Mouse (Mus musculus): ENCODE data around the gene Slc38a11. TPM values are rescaled to one million over a fixed set of nuclear protein-coding genes. Genes with fewer than 3 reads are reported as not detected.

Slc38a11 gene
- total RNA-seq (2021) (1 to 10 TPM; 1.3 to 1.4 TPM), polyA plus RNA-seq (2012; rRNA removed) (1.3 and 2.7 TPM in 2 replicates)
- long read RNA-seq, partial matches to known transcripts: 0 of 1 reads
- long read RNA-seq, other reads (novel, unspliced or antisense): 1 of 1 reads

- Histone ChIP-seq H3K36me3 (ENCODE audit: control insufficient read depth, insufficient read depth, low read length) (no peaks in the 10 kb centered on the region), H3K79me2 (replicated peaks; ENCODE audit: control insufficient read depth, insufficient read depth, low read length) (no peaks in the 10 kb centered on the region), H3K4me3 (no peak within 1 kb of the TSS), H3K4me1 (ENCODE audit: control insufficient read depth, insufficient read depth, low read length) (no peaks in the 10 kb centered on the region), H3K27me3 (ENCODE audit: control insufficient read depth, insufficient read depth, low read length) (no peaks in the 10 kb centered on the region), H3K27ac (no peak within 1 kb of the TSS), H3K9ac (ENCODE audit: low read depth, low read length) (0 out of 2 replicates have a peak within 1 kb of the TSS, but pooled peaks have one; percentile 2)
- no peak for TF ChIP-seq EP300 (IDR thresholded peaks at IDR 0.05; ENCODE audit: insufficient read depth, low read depth, low read length)
- TF ChIP-seq POLR2A (IDR thresholded peaks at IDR 0.05; ENCODE audit: insufficient read depth, low read depth, low read length): no peak
- no peak for TF ChIP-seq CTCF (IDR thresholded peaks at IDR 0.05)
- intact Hi-C loops (cut with DNase I): no loop called here
- DNase-seq: no peak
- WGBS: 10% methylated on average over 18 of the region's 18 CpGs
These were observed at the start of gene Slc38a11 for GRCm38 (mm10) chr2:65363828-65364497. Gene Slc38a11, minus strand, starts transcription at chr2:65364034.

DNA sequence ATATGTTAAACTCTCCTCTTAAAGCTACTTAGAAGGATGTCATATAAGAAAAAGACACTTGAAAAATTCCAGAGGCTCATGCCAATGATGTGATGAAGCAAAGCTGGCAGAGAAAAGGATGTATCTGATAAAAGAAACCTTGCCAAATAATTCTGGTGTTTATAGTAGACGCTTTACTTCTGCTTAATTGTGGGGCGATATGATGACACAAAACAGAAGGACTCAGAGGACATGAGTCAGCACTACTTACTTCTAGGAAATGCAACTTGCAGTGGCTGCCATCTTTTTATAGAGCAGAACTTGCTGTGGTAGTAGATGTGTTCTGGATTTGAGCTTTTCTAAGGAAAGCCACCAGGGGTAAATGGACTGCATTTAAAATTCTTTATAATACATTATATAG is 43.3 kb upstream of the Slc38a11 start:
- Histone ChIP-seq H3K9ac (ENCODE audit: low read depth, low read length) (no peak overlapping the region), H3K4me3 (no peak overlapping the region), H3K27ac (no peak overlapping the region), H3K4me1 (ENCODE audit: control insufficient read depth, insufficient read depth, low read length) (no peaks in the 10 kb centered on the region), H3K36me3 (ENCODE audit: control insufficient read depth, insufficient read depth, low read length) (no peaks in the 10 kb centered on the region), H3K27me3 (ENCODE audit: control insufficient read depth, insufficient read depth, low read length) (no peaks in the 10 kb centered on the region), H3K79me2 (replicated peaks; ENCODE audit: control insufficient read depth, insufficient read depth, low read length) (no peaks in the 10 kb centered on the region)
- intact Hi-C loops (cut with DNase I): no loop called here
- WGBS: 23% methylated on average over 2 of the region's 2 CpGs
- DNase-seq: no peak
- TF ChIP-seq POLR2A (IDR thresholded peaks at IDR 0.05; ENCODE audit: insufficient read depth, low read depth, low read length) (no peak), CTCF (IDR thresholded peaks at IDR 0.05) (no peak), EP300 (IDR thresholded peaks at IDR 0.05; ENCODE audit: insufficient read depth, low read depth, low read length) (no peak)

GRCm38 (mm10) chr2:65405407-65405806 is 41.6 kb upstream of the Slc38a11 start:
- H3K9ac ChIP-seq (ENCODE audit: low read depth, low read length): no peak overlapping the region
- intact Hi-C loops (cut with DNase I): no loop called here
- 88% methylated on average over 1 of the region's 1 CpGs for WGBS
- no peaks in the 10 kb centered on the region for H3K4me1 ChIP-seq (ENCODE audit: control insufficient read depth, insufficient read depth, low read length)
- no peaks in the 10 kb centered on the region for H3K79me2 ChIP-seq (replicated peaks; ENCODE audit: control insufficient read depth, insufficient read depth, low read length)
- no peak for TF ChIP-seq POLR2A (IDR thresholded peaks at IDR 0.05; ENCODE audit: insufficient read depth, low read depth, low read length)
- TF ChIP-seq CTCF (IDR thresholded peaks at IDR 0.05): no peak
- TF ChIP-seq EP300 (IDR thresholded peaks at IDR 0.05; ENCODE audit: insufficient read depth, low read depth, low read length): no peak
- no peak overlapping the region for H3K4me3 ChIP-seq
- DNase-seq: no peak
- H3K27ac ChIP-seq: no peak overlapping the region
- no peaks in the 10 kb centered on the region for H3K27me3 ChIP-seq (ENCODE audit: control insufficient read depth, insufficient read depth, low read length)
- H3K36me3 ChIP-seq (ENCODE audit: control insufficient read depth, insufficient read depth, low read length): no peaks in the 10 kb centered on the region

GRCm38 (mm10) chr2:65402001-65402400 is 38.2 kb upstream of the Slc38a11 start:
- Histone ChIP-seq H3K9ac (ENCODE audit: low read depth, low read length) (no peak overlapping the region), H3K36me3 (ENCODE audit: control insufficient read depth, insufficient read depth, low read length) (no peaks in the 10 kb centered on the region), H3K27ac (no peak overlapping the region), H3K4me3 (no peak overlapping the region), H3K79me2 (replicated peaks; ENCODE audit: control insufficient read depth, insufficient read depth, low read length) (no peaks in the 10 kb centered on the region), H3K4me1 (ENCODE audit: control insufficient read depth, insufficient read depth, low read length) (peaks cover 2% of the 10 kb centered on the region; the same call in 1 of the 2 replicates), H3K27me3 (ENCODE audit: control insufficient read depth, insufficient read depth, low read length) (no peaks in the 10 kb centered on the region)
- intact Hi-C loops (cut with DNase I): no loop called here
- TF ChIP-seq EP300 (IDR thresholded peaks at IDR 0.05; ENCODE audit: insufficient read depth, low read depth, low read length) (no peak), POLR2A (IDR thresholded peaks at IDR 0.05; ENCODE audit: insufficient read depth, low read depth, low read length) (no peak), CTCF (IDR thresholded peaks at IDR 0.05) (no peak)
- WGBS: 74% methylated on average over 5 of the region's 5 CpGs
- DNase-seq: no peak

DNA sequence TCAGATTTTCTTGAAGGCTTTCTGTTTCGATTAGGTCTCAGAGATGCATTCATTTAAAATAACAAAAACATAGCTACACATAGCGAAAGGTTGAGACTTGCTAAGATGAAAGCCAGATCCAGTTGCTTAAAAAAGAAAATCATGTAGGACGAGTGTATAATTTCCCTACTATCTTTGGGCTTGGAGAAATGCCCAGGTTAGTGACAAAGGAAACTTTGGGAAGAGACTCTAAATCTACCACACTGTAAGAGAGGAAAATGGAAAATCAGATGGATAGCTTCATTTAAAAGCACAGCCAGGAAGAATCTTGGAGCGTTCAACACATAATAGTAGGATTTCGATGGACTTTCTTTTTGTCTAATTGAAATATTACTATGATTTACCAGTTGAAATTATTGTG is 36.1 kb upstream of the Slc38a11 start:
- DNase-seq: no peak
- Histone ChIP-seq H3K4me3 (no peak overlapping the region), H3K4me1 (ENCODE audit: control insufficient read depth, insufficient read depth, low read length) (peaks cover 2% of the 10 kb centered on the region; the same call in 1 of the 2 replicates), H3K79me2 (replicated peaks; ENCODE audit: control insufficient read depth, insufficient read depth, low read length) (no peaks in the 10 kb centered on the region), H3K27me3 (ENCODE audit: control insufficient read depth, insufficient read depth, low read length) (no peaks in the 10 kb centered on the region), H3K36me3 (ENCODE audit: control insufficient read depth, insufficient read depth, low read length) (no peaks in the 10 kb centered on the region), H3K9ac (ENCODE audit: low read depth, low read length) (no peak overlapping the region), H3K27ac (no peak overlapping the region; the same call in 1 of the 2 replicates)
- 25% methylated on average over 5 of the region's 5 CpGs for WGBS
- TF ChIP-seq EP300 (IDR thresholded peaks at IDR 0.05; ENCODE audit: insufficient read depth, low read depth, low read length) (no peak), CTCF (IDR thresholded peaks at IDR 0.05) (no peak), POLR2A (IDR thresholded peaks at IDR 0.05; ENCODE audit: insufficient read depth, low read depth, low read length) (no peak)
- intact Hi-C loops (cut with DNase I): loop anchor here (5.0 to 10.0 kb wide), 2 partner anchors 267 to 395 kb away; no protein-coding TSS in a partner anchor

DNA sequence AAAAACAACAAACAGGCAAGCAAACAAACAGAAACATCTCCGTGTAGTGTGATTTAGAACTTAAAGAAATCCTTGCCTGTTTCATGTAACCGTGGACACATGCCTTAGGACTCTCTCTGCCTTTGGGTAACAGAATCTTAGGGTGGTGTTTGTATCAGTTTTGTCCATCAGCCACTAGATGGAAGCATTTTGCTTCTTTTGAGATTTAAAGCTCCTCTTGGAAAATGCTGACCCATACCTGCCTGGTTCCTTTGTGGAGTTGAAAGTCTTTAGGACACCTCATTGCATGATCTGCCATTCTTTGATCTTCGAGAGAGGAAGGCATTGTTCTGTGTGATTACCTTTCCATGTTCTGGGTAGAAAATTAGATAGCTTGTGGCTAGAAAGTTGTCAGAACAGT is 32.3 kb upstream of the Slc38a11 start:
- 28% methylated on average over 3 of the region's 3 CpGs for WGBS
- no peaks in the 10 kb centered on the region for H3K27me3 ChIP-seq (ENCODE audit: control insufficient read depth, insufficient read depth, low read length)
- no peaks in the 10 kb centered on the region for H3K79me2 ChIP-seq (replicated peaks; ENCODE audit: control insufficient read depth, insufficient read depth, low read length)
- intact Hi-C loops (cut with DNase I): loop anchor here (1.0 to 10.0 kb wide), 4 partner anchors 167 to 399 kb away; partner anchors contain the start of gene Scn3a
- peaks cover 2% of the 10 kb centered on the region; the same call in 1 of the 2 replicates for H3K4me1 ChIP-seq (ENCODE audit: control insufficient read depth, insufficient read depth, low read length)
- no peaks in the 10 kb centered on the region for H3K36me3 ChIP-seq (ENCODE audit: control insufficient read depth, insufficient read depth, low read length)
- no peak overlapping the region for H3K9ac ChIP-seq (ENCODE audit: low read depth, low read length)
- DNase-seq: no peak
- no peak overlapping the region for H3K27ac ChIP-seq
- TF ChIP-seq EP300 (IDR thresholded peaks at IDR 0.05; ENCODE audit: insufficient read depth, low read depth, low read length) (no peak), CTCF (IDR thresholded peaks at IDR 0.05) (peak; percentile 80), POLR2A (IDR thresholded peaks at IDR 0.05; ENCODE audit: insufficient read depth, low read depth, low read length) (no peak)
- no peak overlapping the region for H3K4me3 ChIP-seq
